Mouse (Mus musculus): ENCODE data around the gene Spint2.
"Not testable (repeated sequence)": the region's sequence is repeated elsewhere in the genome, so short reads cannot be mapped to it uniquely, and the experiment has no call there.

DNA sequence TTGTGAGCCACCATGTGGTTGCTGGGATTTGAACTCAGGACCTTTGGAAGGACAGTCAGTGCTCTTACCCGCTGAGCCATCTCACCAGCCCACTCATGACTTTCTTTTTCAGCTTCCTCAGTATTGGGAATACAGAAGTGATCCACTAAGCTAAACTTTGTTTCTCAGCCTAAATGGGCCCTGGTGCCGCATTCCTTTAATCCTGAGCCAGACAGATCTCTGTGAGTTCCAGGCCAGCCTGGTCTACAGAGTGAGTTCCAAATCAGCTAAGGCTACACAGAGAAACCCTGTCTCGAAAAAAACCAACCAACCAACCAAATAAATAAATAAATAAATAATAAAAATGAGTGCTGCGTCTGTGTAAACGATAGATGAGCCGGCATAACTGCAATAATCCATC, 44.1 kb downstream of the Spint2 start:
- TF ChIP-seq CTCF (IDR thresholded peaks at IDR 0.05; ENCODE audit: control insufficient read depth, insufficient read depth, insufficient replicate concordance, low read depth, low read length); POLR2A (IDR thresholded peaks at IDR 0.05; ENCODE audit: control insufficient read depth, low read depth, low read length): not testable (repeated sequence)

Measured in testis, adult 2 months (tissue).